Mouse (Mus musculus): ENCODE data around the gene Bmyc. TPM values are rescaled to one million over a fixed set of nuclear protein-coding genes. Genes with fewer than 3 reads are reported as not detected.
"Not testable (repeated sequence)": the region's sequence is repeated elsewhere in the genome, so short reads cannot be mapped to it uniquely, and the experiment has no call there.

Bmyc gene
- polyA plus RNA-seq, 1 experiment from 2014 or later: 106 TPM

DNA sequence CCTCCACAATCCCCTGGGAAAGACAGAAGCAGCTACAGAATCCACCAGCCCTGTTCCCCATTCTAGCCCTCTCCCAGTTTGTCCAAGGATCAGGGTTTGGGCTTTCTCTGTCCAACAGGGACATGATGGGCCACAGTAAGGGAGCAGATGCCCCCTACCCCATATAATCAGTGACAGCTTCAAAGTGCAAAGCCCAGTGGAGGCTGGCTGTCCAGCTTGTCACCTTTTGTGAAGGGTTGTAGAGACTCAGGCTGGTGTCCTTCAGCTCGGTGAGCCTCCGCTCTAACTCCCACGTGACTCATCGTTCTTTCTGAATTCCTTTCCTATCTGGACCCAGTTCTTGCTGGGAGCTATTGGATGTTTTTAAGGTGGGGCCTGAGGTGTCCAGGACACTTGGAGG is 2.8 kb upstream of the Bmyc start:
- Histone ChIP-seq H3K27ac (ENCODE audit: low read depth) (no peak overlapping the region), H3K4me1 (replicated peaks; ENCODE audit: control insufficient read depth, insufficient read depth, low read length) (peaks cover 8% of the 10 kb centered on the region; the same call in 1 of the 2 replicates), H3K9ac (ENCODE audit: low read length) (no peak overlapping the region), H3K4me2 (ENCODE audit: low read length) (no peak overlapping the region), H3K27me3 (replicated peaks; ENCODE audit: control insufficient read depth, insufficient read depth, low read length) (no peaks in the 10 kb centered on the region), H3K4me3 (ENCODE audit: low read depth, low read length) (no peak overlapping the region), H3K36me3 (ENCODE audit: control insufficient read depth, insufficient read depth, low read length) (no peaks in the 10 kb centered on the region), H3K9me3 (ENCODE audit: control insufficient read depth, low read length) (no peaks in the 10 kb centered on the region)
- ATAC-seq (replicated peaks; ENCODE audit: low FRiP score, low TSS enrichment, low read depth): no peak
- DNase-seq (ENCODE audit: low spot score): no peak
- WGBS: 74% methylated on average over 4 of the region's 4 CpGs

DNA sequence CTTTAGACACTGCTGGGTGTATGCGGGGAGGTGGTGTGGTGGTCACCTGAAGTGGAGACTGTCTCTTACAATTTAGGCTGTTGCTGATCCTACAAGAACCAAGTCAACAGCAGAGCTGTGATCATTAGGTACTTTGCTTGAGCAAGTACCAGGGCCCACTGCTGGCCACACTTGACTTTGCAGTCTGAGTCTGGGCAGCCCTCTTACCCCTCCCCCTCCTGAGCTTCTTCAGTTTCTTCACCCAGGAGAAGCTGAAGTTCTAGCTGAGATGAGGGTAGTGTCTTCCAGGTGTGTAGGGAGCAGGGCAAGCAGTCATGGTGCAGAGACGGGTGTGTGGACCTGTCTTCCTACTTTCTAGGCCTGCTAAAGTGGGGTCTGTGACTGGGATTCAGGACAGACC is 1.6 kb downstream of the Bmyc start:
- no peak overlapping the region for H3K4me3 ChIP-seq (ENCODE audit: low read depth, low read length)

DNA sequence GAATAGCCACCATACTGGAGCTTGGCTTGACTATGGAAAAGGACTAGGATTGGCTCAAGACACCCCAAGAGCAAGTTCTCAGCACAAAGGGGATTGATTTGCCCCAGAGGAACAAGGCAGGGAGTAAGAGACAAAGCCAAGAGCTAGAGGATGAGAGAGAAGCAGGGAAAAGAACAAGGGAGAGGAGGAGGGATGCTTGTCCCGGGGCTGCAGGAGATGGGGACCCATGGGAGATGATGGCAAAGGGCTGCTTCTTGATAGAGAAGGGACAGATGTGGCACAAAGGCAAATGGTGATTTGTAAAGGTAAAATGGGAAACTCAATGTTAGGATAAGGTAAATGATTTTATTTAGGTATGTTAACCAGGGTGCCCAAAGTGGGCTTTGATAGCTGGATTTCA is 2.5 kb downstream of the Bmyc start:
- H3K4me1 ChIP-seq (replicated peaks; ENCODE audit: control insufficient read depth, insufficient read depth, low read length); H3K36me3 ChIP-seq (ENCODE audit: control insufficient read depth, insufficient read depth, low read length); H3K4me2 ChIP-seq (ENCODE audit: low read length); H3K27ac ChIP-seq (ENCODE audit: low read depth); DNase-seq (ENCODE audit: low spot score); H3K27me3 ChIP-seq (replicated peaks; ENCODE audit: control insufficient read depth, insufficient read depth, low read length); H3K4me3 ChIP-seq (ENCODE audit: low read depth, low read length); H3K9ac ChIP-seq (ENCODE audit: low read length); ATAC-seq (replicated peaks; ENCODE audit: low FRiP score, low TSS enrichment, low read depth); H3K9me3 ChIP-seq (ENCODE audit: control insufficient read depth, low read length): not testable (repeated sequence)
- WGBS: 96% methylated on average over 1 of the region's 1 CpGs

More for the DNA sequence above, 1.6 kb downstream of the Bmyc start:
- DNase-seq (ENCODE audit: low spot score) (no peak), ATAC-seq (replicated peaks; ENCODE audit: low FRiP score, low TSS enrichment, low read depth) (no peak)
- H3K4me1 ChIP-seq (replicated peaks; ENCODE audit: control insufficient read depth, insufficient read depth, low read length): peaks cover 8% of the 10 kb centered on the region; the same call in 1 of the 2 replicates
- peak overlapping the region; percentile 84 for H3K4me2 ChIP-seq (ENCODE audit: low read length)
- H3K36me3 ChIP-seq (ENCODE audit: control insufficient read depth, insufficient read depth, low read length): no peaks in the 10 kb centered on the region
- no peak overlapping the region for H3K27ac ChIP-seq (ENCODE audit: low read depth)
- whole genome bisulfite sequencing: 76% methylated on average over 2 of the region's 2 CpGs
- no peak overlapping the region for H3K9ac ChIP-seq (ENCODE audit: low read length)
- H3K27me3 ChIP-seq (replicated peaks; ENCODE audit: control insufficient read depth, insufficient read depth, low read length): no peaks in the 10 kb centered on the region
- no peaks in the 10 kb centered on the region for H3K9me3 ChIP-seq (ENCODE audit: control insufficient read depth, low read length)

DNA sequence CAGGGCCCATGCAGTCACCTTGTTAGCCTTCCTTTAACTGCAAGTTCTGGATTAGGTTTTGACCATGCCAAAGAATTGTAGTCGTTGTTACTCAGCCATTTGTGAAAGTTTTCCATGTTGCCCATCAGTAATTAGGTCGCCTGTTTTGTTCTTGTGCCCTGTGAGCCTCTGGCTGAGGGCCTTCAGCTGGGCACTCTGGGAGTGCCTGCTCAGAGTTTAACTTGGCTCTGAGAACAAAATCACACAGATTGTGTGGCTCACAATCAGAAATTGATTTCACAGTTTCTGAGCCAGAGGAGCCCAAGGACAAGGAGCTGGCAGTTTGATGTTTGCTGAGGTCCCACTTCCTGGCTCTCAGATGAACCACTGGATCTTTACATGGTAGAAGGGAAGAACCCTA is 3.3 kb downstream of the Bmyc start:
- not testable (repeated sequence) for H3K9me3 ChIP-seq (ENCODE audit: control insufficient read depth, low read length); ATAC-seq (replicated peaks; ENCODE audit: low FRiP score, low TSS enrichment, low read depth); H3K4me3 ChIP-seq (ENCODE audit: low read depth, low read length); H3K9ac ChIP-seq (ENCODE audit: low read length); H3K36me3 ChIP-seq (ENCODE audit: control insufficient read depth, insufficient read depth, low read length); H3K27ac ChIP-seq (ENCODE audit: low read depth); H3K4me2 ChIP-seq (ENCODE audit: low read length); DNase-seq (ENCODE audit: low spot score); H3K4me1 ChIP-seq (replicated peaks; ENCODE audit: control insufficient read depth, insufficient read depth, low read length); H3K27me3 ChIP-seq (replicated peaks; ENCODE audit: control insufficient read depth, insufficient read depth, low read length)
- 80% methylated on average over 2 of the region's 2 CpGs for WGBS

DNA sequence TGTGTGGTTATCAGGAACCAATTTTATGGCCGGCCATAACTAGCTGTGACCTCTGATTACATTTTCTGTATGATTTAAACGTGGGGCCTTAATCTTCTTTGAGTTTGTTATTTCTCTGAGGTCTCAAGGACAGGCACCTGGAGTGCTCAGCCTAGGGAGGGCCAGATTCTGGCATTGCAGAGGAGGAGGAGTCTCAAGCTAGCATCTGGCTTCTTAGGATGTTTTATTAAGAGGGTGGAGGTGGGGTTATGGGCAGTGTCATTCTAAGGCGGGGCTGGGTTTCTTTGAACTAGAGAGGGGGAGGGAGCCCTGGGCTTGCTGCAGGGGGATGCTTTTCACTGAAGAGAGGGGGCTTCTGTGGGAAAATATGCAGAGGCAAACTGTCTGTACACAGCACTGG is 5.1 kb downstream of the Bmyc start:
- H3K4me3 ChIP-seq (ENCODE audit: low read depth, low read length); H3K4me2 ChIP-seq (ENCODE audit: low read length); H3K4me1 ChIP-seq (replicated peaks; ENCODE audit: control insufficient read depth, insufficient read depth, low read length); H3K36me3 ChIP-seq (ENCODE audit: control insufficient read depth, insufficient read depth, low read length); H3K9ac ChIP-seq (ENCODE audit: low read length); DNase-seq (ENCODE audit: low spot score); H3K27ac ChIP-seq (ENCODE audit: low read depth); H3K9me3 ChIP-seq (ENCODE audit: control insufficient read depth, low read length); H3K27me3 ChIP-seq (replicated peaks; ENCODE audit: control insufficient read depth, insufficient read depth, low read length): not testable (repeated sequence)
- peak; percentile 71 for ATAC-seq (replicated peaks; ENCODE audit: low FRiP score, low TSS enrichment, low read depth)
- 4% methylated on average over 3 of the region's 3 CpGs for WGBS

DNA sequence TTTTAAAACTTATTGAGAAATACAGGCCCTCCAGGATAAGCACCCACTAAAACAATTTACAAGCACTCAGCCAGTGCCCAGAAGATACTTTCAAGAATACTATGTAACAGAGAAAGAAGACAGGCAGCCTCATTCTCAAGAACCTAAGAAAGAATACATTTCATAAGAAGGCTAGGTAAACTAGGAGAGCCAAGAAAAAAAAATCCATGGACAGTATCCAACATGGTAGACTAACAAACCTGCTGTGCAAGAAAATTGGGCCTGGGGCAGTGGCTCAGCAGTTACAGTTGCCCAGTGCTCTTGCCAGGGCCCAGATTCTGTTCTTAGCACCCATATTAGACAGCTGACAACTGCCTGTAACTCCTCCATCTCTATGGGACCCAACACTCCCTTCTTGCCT is 10.7 kb downstream of the Bmyc start:
- no peaks in the 10 kb centered on the region for H3K4me1 ChIP-seq (replicated peaks; ENCODE audit: control insufficient read depth, insufficient read depth, low read length)
- no peaks in the 10 kb centered on the region for H3K36me3 ChIP-seq (ENCODE audit: control insufficient read depth, insufficient read depth, low read length)
- no peaks in the 10 kb centered on the region for H3K27me3 ChIP-seq (replicated peaks; ENCODE audit: control insufficient read depth, insufficient read depth, low read length)
- no peak overlapping the region for H3K27ac ChIP-seq (ENCODE audit: low read depth)
- DNase-seq (ENCODE audit: low spot score) (no peak), ATAC-seq (replicated peaks; ENCODE audit: low FRiP score, low TSS enrichment, low read depth) (no peak)
- H3K9me3 ChIP-seq (ENCODE audit: control insufficient read depth, low read length): no peaks in the 10 kb centered on the region
- H3K4me2 ChIP-seq (ENCODE audit: low read length): no peak overlapping the region
- no peak overlapping the region for H3K4me3 ChIP-seq (ENCODE audit: low read depth, low read length)
- H3K9ac ChIP-seq (ENCODE audit: low read length): no peak overlapping the region

DNA sequence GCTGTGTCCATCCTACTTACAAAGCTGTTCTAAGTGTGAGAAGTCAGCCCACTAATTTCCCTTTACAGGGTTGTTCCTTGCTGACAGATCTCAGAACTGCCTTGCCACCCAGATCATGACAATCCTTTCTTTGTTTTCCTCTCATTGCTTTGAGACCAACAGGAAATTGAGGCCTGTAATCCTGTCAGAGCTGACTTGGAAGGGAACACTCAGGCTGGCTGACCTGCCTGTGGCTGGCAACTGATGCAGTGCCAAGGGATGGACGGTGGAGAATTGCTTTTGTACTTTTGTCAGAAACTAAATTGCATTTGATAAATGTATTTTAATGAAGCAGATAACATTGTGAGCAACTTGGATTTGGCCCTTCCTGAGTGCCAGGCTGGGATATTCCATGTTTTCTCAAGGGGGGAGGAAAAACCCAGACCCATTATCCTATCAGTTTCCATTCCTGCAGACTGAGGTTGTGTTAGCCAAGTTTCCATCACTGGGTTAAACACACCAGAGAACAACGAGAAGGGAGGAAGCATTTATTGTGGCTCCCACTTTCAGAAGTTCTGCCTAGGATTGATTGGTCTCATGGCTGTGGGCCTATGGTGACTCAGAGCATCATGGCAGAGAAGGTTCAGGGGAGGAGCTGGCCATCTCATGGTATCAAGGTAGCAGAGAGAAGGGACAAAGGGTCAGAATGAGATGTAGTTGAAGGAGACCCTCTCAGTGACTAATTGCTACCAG is 26.8 kb downstream of the Bmyc start:
- H3K9me3 ChIP-seq (ENCODE audit: control insufficient read depth, low read length): no peaks in the 10 kb centered on the region
- WGBS: 57% methylated on average over 2 of the region's 2 CpGs
- H3K9ac ChIP-seq (ENCODE audit: low read length): no peak overlapping the region
- no peak overlapping the region for H3K4me2 ChIP-seq (ENCODE audit: low read length)
- no peak overlapping the region for H3K4me3 ChIP-seq (ENCODE audit: low read depth, low read length)
- H3K27me3 ChIP-seq (replicated peaks; ENCODE audit: control insufficient read depth, insufficient read depth, low read length): no peaks in the 10 kb centered on the region
- no peaks in the 10 kb centered on the region for H3K36me3 ChIP-seq (ENCODE audit: control insufficient read depth, insufficient read depth, low read length)
- DNase-seq (ENCODE audit: low spot score) (no peak), ATAC-seq (replicated peaks; ENCODE audit: low FRiP score, low TSS enrichment, low read depth) (no peak)
- H3K4me1 ChIP-seq (replicated peaks; ENCODE audit: control insufficient read depth, insufficient read depth, low read length): no peaks in the 10 kb centered on the region
- no peak overlapping the region for H3K27ac ChIP-seq (ENCODE audit: low read depth)

DNA sequence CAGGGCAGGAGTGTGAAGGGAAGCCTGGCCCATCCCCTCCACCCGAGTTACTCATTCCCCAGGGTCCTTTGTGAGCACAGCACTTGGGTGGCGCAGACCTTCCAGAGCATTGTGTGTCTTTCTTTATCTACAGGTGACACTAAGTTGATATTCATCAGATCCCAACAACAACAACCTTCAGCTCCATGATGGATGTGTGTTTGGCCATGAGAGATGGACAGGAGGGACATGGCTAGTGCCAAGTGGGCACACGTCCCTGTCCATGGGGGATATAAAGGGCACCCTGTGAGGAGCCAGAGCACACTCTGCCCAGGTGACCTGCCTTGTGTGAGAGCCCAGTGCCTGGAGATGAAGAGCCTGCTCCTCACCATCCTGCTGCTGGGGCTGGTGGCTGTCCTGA is 30.2 kb downstream of the Bmyc start, which contains the start of gene Obp2b:
Gene Obp2b (plus strand): TSS at position 301 of the 400 bp plus-strand sequence.
- not testable (repeated sequence) for H3K27ac ChIP-seq (ENCODE audit: low read depth); H3K4me1 ChIP-seq (replicated peaks; ENCODE audit: control insufficient read depth, insufficient read depth, low read length); H3K9me3 ChIP-seq (ENCODE audit: control insufficient read depth, low read length); H3K27me3 ChIP-seq (replicated peaks; ENCODE audit: control insufficient read depth, insufficient read depth, low read length); DNase-seq (ENCODE audit: low spot score); H3K4me2 ChIP-seq (ENCODE audit: low read length); ATAC-seq (replicated peaks; ENCODE audit: low FRiP score, low TSS enrichment, low read depth); H3K4me3 ChIP-seq (ENCODE audit: low read depth, low read length); H3K36me3 ChIP-seq (ENCODE audit: control insufficient read depth, insufficient read depth, low read length); H3K9ac ChIP-seq (ENCODE audit: low read length)
- WGBS: 76% methylated on average over 3 of the region's 3 CpGs

DNA sequence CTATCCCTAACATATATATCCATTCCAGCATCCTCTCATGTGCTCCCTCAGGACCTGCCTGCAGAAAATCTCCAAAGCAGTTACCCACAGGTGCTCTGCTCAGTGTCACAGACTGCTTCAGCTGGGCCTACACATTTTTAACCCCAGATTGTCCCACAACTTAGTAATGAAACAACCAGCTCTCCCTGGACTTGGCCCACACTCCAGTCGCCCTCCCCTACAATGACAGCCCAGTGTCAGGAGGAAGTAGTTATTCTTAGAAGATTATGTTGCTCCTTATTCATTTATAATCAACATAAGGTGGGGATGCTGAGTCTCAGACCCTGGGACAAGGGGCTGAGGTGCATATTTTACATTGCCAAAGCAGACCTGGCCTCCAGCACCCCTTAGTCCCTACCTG is 35.1 kb downstream of the Bmyc start:
- Histone ChIP-seq H3K9me3 (ENCODE audit: control insufficient read depth, low read length) (no peaks in the 10 kb centered on the region), H3K27ac (ENCODE audit: low read depth) (no peak overlapping the region), H3K4me1 (replicated peaks; ENCODE audit: control insufficient read depth, insufficient read depth, low read length) (no peaks in the 10 kb centered on the region), H3K27me3 (replicated peaks; ENCODE audit: control insufficient read depth, insufficient read depth, low read length) (no peaks in the 10 kb centered on the region), H3K4me3 (ENCODE audit: low read depth, low read length) (no peak overlapping the region), H3K4me2 (ENCODE audit: low read length) (no peak overlapping the region), H3K9ac (ENCODE audit: low read length) (no peak overlapping the region), H3K36me3 (ENCODE audit: control insufficient read depth, insufficient read depth, low read length) (no peaks in the 10 kb centered on the region)
- DNase-seq (ENCODE audit: low spot score) (no peak), ATAC-seq (replicated peaks; ENCODE audit: low FRiP score, low TSS enrichment, low read depth) (no peak)
- WGBS: 58% methylated on average over 1 of the region's 1 CpGs
